Comparison of ENCODE assay signal across 24 mouse cellular contexts in the genomic region with DNA sequence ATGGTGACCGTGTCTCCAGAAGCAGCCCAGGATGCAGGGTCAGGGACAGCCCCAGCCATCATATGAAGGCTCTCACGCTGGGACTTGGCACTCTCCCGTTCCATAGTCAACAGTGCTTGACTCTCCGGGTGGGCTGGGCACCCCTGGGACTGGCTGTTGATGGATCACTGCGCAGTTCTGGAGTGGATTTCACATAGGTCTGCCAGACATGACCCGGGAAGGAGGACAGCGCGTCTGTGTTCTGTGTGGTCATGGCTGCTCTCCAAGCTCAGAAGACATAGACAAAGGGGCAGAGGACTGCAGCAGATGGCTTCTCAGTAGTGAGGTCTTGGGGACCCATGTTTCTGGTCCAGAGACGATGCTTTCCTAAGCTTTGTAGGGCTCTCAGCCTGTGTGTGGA.
DNase-seq lines count a peak whose midpoint lies in the region; ATAC-seq and TF ChIP-seq lines count a peak whose summit lies in the region.
"Had no signal": no experiment of that assay in that cellular context is flagged by ENCODE, and none has a peak within 500 bp of the region (broad histone marks: within the 10 kb centered on the region; RNA-seq: fewer than 3 reads in every experiment).

No protein-coding gene starts in this region.

- H3K4me3 ChIP-seq in heart, embryonic 12.5 days, result no peak overlapping the region
- H3K4me3 ChIP-seq in cerebellum, adult 2 months (replicated peaks; ENCODE audit: insufficient read depth, low read depth, low read length), result no peak overlapping the region
- H3K4me3 ChIP-seq: forebrain, embryonic 10.5 days; heart, embryonic 10.5 days; hindbrain, embryonic 13.5 days; left cerebral cortex, adult 2 months; limb, embryonic 10.5 days; liver, embryonic 15.5 days; neural tube, embryonic 12.5 days had no signal

- no peak for ATAC-seq in heart, embryonic 12.5 days (ENCODE audit: insufficient number of reproducible peaks, low FRiP score)
- ATAC-seq in inflammation-experienced regulatory T-cells, adult 6 months, result no peak
- ATAC-seq: forebrain, embryonic 16.5 days had no signal

- peak; percentile 60 for DNase-seq in heart, postnatal 4 days
- peak; percentile 69 for DNase-seq in cerebellum, adult 11-12 months
- peak; percentile 47 to 57 for DNase-seq in cerebellum, adult 2 months
- DNase-seq in cerebellum, postnatal 25 days, result peak; percentile 60 to 61
- no peak for DNase-seq in urinary bladder, postnatal 36 days (ENCODE audit: low spot score in 2 of 2)
- DNase-seq: adrenal gland, adult 2 months; kidney, adult 2 months; layer of hippocampus, adult 9-11 months; liver; midbrain, embryonic 14.5 days; right cerebral cortex, postnatal 14 days; thymus, adult 2 months had no signal

- TF ChIP-seq POLR2A in cerebellum, adult 2 months (IDR thresholded peaks at IDR 0.05; ENCODE audit: borderline replicate concordance, insufficient read depth, low read length), result no peak

- 93% methylated on average over 9 of the region's 9 CpGs for WGBS in heart, embryonic 12.5 days
- 19% methylated on average over 9 of the region's 9 CpGs for WGBS in cerebellum, adult 2 months

- H3K27ac ChIP-seq in heart, embryonic 12.5 days (ENCODE audit: poor library complexity, severe bottlenecking), result no peak overlapping the region
- no peak overlapping the region for H3K27ac ChIP-seq in cerebellum, adult 2 months (ENCODE audit: insufficient read depth, low read length)
- H3K27ac ChIP-seq: forebrain, embryonic 10.5 days; heart, embryonic 10.5 days; hindbrain, embryonic 13.5 days; kidney, postnatal 0 days; left cerebral cortex, adult 2 months; limb, embryonic 10.5 days; liver, embryonic 15.5 days; neural tube, embryonic 12.5 days; stomach, postnatal 0 days had no signal

- H3K36me3 ChIP-seq in heart, embryonic 12.5 days, result no peaks in the 10 kb centered on the region
- H3K36me3 ChIP-seq: forebrain, embryonic 10.5 days; heart, embryonic 10.5 days; hindbrain, embryonic 13.5 days; limb, embryonic 10.5 days; liver, embryonic 15.5 days; neural tube, embryonic 12.5 days had no signal

- H3K9ac ChIP-seq in heart, embryonic 12.5 days, result no peak overlapping the region
- H3K9ac ChIP-seq: hindbrain, embryonic 13.5 days; liver, embryonic 15.5 days; neural tube, embryonic 12.5 days had no signal

- no peak overlapping the region for H3K4me2 ChIP-seq in heart, embryonic 12.5 days
- H3K4me2 ChIP-seq: hindbrain, embryonic 13.5 days; liver, embryonic 15.5 days; neural tube, embryonic 12.5 days had no signal

- peaks cover 16% of the 10 kb centered on the region; the same call in 1 of the 2 replicates for H3K27me3 ChIP-seq in heart, embryonic 12.5 days (replicated peaks)
- H3K27me3 ChIP-seq in cerebellum, adult 2 months (ENCODE audit: control insufficient read depth, insufficient read depth, low read length), result no peaks in the 10 kb centered on the region
- H3K27me3 ChIP-seq: hindbrain, embryonic 13.5 days; liver, embryonic 15.5 days; neural tube, embryonic 12.5 days had no signal

- TF ChIP-seq CTCF in cerebellum, adult 2 months (IDR thresholded peaks at IDR 0.05; ENCODE audit: borderline replicate concordance, insufficient read depth, low read depth, low read length), result no peak

- peaks cover 11% of the 10 kb centered on the region for H3K4me1 ChIP-seq in heart, embryonic 12.5 days (replicated peaks)
- H3K4me1 ChIP-seq in cerebellum, adult 2 months (ENCODE audit: control insufficient read depth, insufficient read depth, low read length), result peaks cover 26% of the 10 kb centered on the region
- H3K4me1 ChIP-seq: liver, embryonic 15.5 days; neural tube, embryonic 12.5 days had no signal

- H3K9me3 ChIP-seq in heart, embryonic 12.5 days (replicated peaks), result no peaks in the 10 kb centered on the region
- H3K9me3 ChIP-seq: forebrain, embryonic 10.5 days; heart, embryonic 10.5 days; hindbrain, embryonic 13.5 days; limb, embryonic 10.5 days; liver, embryonic 15.5 days; neural tube, embryonic 12.5 days had no signal

Comparison
In these comparisons a context has a peak if more than half of its experiments do, and no peak if none do; other contexts are left out.
1. DNase-seq: peak in heart, postnatal 4 days (single experiment), cerebellum, adult 11-12 months (single experiment), cerebellum, adult 2 months (2 of 2) and cerebellum, postnatal 25 days (2 of 2); none in urinary bladder, postnatal 36 days (0 of 2).